Mouse (Mus musculus): ENCODE results near the gene Gnptab. TPM values are rescaled to one million over a fixed set of nuclear protein-coding genes. Genes with fewer than 3 reads are reported as not detected.

Gene Gnptab
- 7.7 and 8.1 TPM in 2 replicates for polyA plus RNA-seq (2014; fragmentation: Nextera tagmentation; extraction: Ambion mirVana)

DNA sequence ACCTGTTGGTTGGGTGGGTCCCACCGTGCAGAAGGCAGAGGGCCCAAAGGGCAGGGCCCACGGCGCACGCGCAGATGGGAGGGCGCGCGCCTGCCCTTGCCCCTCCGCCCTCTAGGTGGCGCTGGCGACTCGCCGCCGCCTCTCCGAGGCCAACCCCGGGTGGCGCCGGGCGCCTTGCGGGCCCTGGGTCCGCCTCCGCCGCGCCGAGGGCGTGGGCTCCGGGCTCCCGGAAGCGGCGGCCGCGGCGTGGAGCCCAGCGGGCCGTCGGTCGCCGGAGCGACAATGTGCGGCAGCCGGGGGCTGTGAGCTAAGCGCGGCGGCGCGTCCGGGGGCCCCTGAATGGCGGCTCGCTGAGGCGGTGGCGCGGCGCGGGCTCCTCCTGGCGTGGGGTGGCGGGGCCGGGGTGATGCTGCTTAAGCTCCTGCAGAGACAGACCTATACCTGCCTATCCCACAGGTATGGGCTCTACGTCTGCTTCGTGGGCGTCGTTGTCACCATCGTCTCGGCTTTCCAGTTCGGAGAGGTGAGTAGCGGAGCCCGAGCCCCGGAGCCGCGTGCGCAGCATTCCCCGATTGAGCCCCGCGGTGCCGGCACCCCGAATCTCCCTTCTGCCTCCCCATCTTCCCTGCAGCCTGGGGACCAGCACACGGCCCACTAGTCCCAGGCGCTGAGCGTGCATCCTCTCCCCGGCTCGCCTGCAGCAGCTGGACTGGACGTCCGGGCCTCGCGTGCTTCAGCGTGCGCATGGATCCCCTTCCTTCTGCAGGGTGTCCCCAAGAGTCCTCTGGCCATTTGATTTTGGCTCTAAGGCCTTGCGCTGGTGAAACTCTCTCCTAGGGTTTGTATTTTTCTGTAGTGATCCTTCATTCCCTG, at the start of gene Gnptab, which contains the start of gene Dram1:
Gene Gnptab (plus strand): TSS at position 120 of the 873 bp plus-strand sequence.
Gene Dram1 (minus strand): TSS at position 68 of the 873 bp plus-strand sequence.
- Histone ChIP-seq H3K4me1 (ENCODE audit: control insufficient read depth, insufficient read depth, low read length) (peaks cover 7% of the 10 kb centered on the region; the same call in 1 of the 2 replicates), H3K9ac (ENCODE audit: low read length) (peak within 1 kb of the TSS; percentile 75), H3K4me2 (ENCODE audit: low read depth) (peak within 1 kb of the TSS; percentile 90), H3K4me3 (ENCODE audit: low read depth, low read length) (peak within 1 kb of the TSS; percentile 67), H3K27me3 (ENCODE audit: control insufficient read depth, insufficient read depth, low read length) (no peaks in the 10 kb centered on the region), H3K27ac (ENCODE audit: low read depth, low read length) (0 out of 2 replicates have a peak within 1 kb of the TSS, but pooled peaks have one; percentile 39), H3K36me3 (ENCODE audit: control insufficient read depth, insufficient read depth, low read length) (no peaks in the 10 kb centered on the region), H3K9me3 (ENCODE audit: control insufficient read depth, low read length) (no peaks in the 10 kb centered on the region)
- DNase-seq (ENCODE audit: low spot score), result peak; percentile 93
- ATAC-seq (ENCODE audit: insufficient read depth, low FRiP score, low TSS enrichment), result peak; percentile 87
- WGBS, result under 1% methylated on average over 68 of the region's 87 CpGs

- no peak for ATAC-seq (ENCODE audit: insufficient read depth, low FRiP score, low TSS enrichment)
These were observed 48.2 kb upstream of the Gnptab start for GRCm38 (mm10) chr10:88330695-88331094.

DNA sequence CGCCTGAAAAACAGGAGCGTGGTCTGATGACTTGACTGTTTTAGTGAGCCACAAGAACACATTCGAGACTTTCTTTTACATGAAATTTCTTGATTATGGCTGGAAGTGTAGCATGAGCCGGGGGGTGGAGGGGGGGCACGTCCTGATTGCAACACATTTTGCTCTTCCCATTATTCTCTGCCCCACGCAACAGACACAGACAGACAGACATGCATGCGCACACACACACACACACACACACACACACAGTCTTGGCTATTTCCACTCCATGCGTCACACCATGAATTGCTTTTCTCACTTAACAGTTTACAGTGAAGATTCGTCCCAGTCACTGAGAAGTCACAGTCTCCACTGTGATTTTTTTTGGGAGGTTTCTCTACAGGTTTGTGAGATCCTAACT, 38.3 kb upstream of the Gnptab start:
- 93% methylated on average over 9 of the region's 9 CpGs for WGBS
- DNase-seq (ENCODE audit: low spot score) (no peak), ATAC-seq (ENCODE audit: insufficient read depth, low FRiP score, low TSS enrichment) (no peak)

More at GRCm38 (mm10) chr10:88330695-88331094, 48.2 kb upstream of the Gnptab start:
- Histone ChIP-seq H3K4me3 (ENCODE audit: low read depth, low read length) (no peak overlapping the region), H3K4me1 (ENCODE audit: control insufficient read depth, insufficient read depth, low read length) (no peaks in the 10 kb centered on the region), H3K36me3 (ENCODE audit: control insufficient read depth, insufficient read depth, low read length) (no peaks in the 10 kb centered on the region), H3K9ac (ENCODE audit: low read length) (no peak overlapping the region), H3K27ac (ENCODE audit: low read depth, low read length) (no peak overlapping the region), H3K27me3 (ENCODE audit: control insufficient read depth, insufficient read depth, low read length) (no peaks in the 10 kb centered on the region), H3K4me2 (ENCODE audit: low read depth) (no peak overlapping the region), H3K9me3 (ENCODE audit: control insufficient read depth, low read length) (no peaks in the 10 kb centered on the region)
- 50% methylated on average over 5 of the region's 5 CpGs for WGBS
- DNase-seq (ENCODE audit: low spot score), result peak; percentile 28

DNA sequence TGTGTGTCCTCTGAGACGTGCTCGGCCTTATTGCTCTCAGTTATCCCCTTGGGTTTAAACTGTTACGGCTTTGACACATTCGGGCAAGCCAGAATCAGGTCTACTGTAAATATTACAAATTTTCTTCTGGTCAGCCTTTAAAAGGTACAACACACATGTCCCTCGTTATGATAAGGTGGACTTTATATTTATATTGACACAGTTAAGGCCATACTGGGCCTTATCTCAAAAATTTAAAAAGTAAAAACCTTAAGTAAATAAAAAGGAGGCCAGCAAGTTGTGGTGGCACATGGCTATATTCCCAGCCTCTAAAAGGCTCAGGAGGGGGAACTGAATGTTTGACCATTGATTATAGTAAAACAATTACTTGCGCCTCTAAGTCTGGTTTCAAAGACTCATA, 37.6 kb upstream of the Gnptab start:
- no peaks in the 10 kb centered on the region for H3K4me1 ChIP-seq (ENCODE audit: control insufficient read depth, insufficient read depth, low read length)
- H3K27me3 ChIP-seq (ENCODE audit: control insufficient read depth, insufficient read depth, low read length), result no peaks in the 10 kb centered on the region
- no peak overlapping the region for H3K4me2 ChIP-seq (ENCODE audit: low read depth)
- 88% methylated on average over 6 of the region's 6 CpGs for WGBS
- DNase-seq (ENCODE audit: low spot score), result no peak
- no peaks in the 10 kb centered on the region for H3K36me3 ChIP-seq (ENCODE audit: control insufficient read depth, insufficient read depth, low read length)
- H3K27ac ChIP-seq (ENCODE audit: low read depth, low read length), result no peak overlapping the region
- H3K9ac ChIP-seq (ENCODE audit: low read length), result no peak overlapping the region
- no peak for ATAC-seq (ENCODE audit: insufficient read depth, low FRiP score, low TSS enrichment)
- H3K9me3 ChIP-seq (ENCODE audit: control insufficient read depth, low read length), result no peaks in the 10 kb centered on the region
- H3K4me3 ChIP-seq (ENCODE audit: low read depth, low read length), result no peak overlapping the region

More for the DNA sequence above, 38.3 kb upstream of the Gnptab start:
- Histone ChIP-seq H3K9ac (ENCODE audit: low read length) (no peak overlapping the region), H3K27me3 (ENCODE audit: control insufficient read depth, insufficient read depth, low read length) (no peaks in the 10 kb centered on the region), H3K4me3 (ENCODE audit: low read depth, low read length) (no peak overlapping the region), H3K27ac (ENCODE audit: low read depth, low read length) (no peak overlapping the region), H3K36me3 (ENCODE audit: control insufficient read depth, insufficient read depth, low read length) (no peaks in the 10 kb centered on the region), H3K4me1 (ENCODE audit: control insufficient read depth, insufficient read depth, low read length) (no peaks in the 10 kb centered on the region), H3K4me2 (ENCODE audit: low read depth) (no peak overlapping the region), H3K9me3 (ENCODE audit: control insufficient read depth, low read length) (no peaks in the 10 kb centered on the region)

DNA sequence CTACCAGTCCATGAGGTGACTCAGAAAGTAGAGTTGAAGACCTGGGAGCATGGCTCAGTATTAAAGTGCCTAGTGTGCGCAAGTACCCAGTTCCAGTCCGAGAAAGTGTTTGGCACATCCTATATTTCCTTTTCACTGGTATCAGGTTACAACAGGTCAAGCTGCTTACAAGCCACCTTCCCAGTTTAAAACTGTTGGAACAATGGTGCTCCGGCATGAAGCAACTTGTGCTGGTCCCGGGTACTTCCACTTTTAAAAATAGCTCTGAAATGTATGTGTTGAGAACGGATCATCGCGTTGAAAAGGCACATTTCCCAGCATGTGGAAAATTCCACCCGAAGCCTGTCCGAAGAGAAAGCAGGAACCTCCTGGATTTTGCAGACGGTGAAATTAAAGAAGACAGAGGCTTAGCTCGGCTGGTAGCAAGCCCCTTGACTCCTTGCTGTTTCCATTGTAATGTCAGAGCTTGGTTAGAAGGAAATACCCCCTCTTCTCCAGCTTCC, 33.0 kb upstream of the Gnptab start:
- ATAC-seq (ENCODE audit: insufficient read depth, low FRiP score, low TSS enrichment), result no peak

DNA sequence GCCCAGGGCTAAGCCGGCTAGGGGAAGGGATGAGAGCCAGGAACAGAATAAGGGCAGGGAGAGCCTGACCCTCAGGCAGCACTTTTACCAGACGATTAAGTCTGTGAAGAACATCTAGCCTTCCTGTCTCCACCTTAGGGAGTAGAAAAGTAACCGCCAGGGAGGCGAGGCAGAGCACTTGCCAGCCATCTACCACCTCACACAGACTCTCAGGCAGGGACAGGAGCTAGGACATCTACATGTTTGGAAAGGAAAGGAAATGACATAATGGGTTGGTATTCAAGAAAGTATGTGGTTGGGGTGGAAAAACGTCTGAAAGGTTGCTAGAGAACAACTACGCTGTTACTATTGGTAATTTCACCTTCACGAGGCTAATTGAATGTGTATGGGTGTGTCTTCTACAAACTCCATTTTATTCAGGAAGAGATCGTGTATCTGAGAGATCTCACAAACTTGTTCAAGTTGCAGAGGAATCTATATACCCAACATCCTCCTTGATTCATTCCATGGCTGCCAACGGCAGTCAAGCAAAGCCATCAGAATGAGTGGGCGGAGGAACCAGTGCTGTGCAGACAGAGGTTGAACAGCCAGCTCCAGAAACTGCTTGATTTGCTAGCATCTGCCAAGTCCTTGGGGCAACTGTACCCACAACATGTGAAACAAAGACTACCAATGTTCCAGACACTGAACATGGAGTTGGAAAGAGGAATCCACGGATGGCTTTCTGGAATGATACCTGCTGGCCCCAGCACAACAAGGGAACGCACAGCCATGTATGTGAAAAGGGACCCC, 32.3 kb upstream of the Gnptab start:
- ATAC-seq (ENCODE audit: insufficient read depth, low FRiP score, low TSS enrichment) (no peak), DNase-seq (ENCODE audit: low spot score) (no peak)
- Histone ChIP-seq H3K27ac (ENCODE audit: low read depth, low read length) (no peak overlapping the region), H3K27me3 (ENCODE audit: control insufficient read depth, insufficient read depth, low read length) (no peaks in the 10 kb centered on the region), H3K4me1 (ENCODE audit: control insufficient read depth, insufficient read depth, low read length) (no peaks in the 10 kb centered on the region), H3K36me3 (ENCODE audit: control insufficient read depth, insufficient read depth, low read length) (no peaks in the 10 kb centered on the region), H3K9ac (ENCODE audit: low read length) (no peak overlapping the region), H3K9me3 (ENCODE audit: control insufficient read depth, low read length) (no peaks in the 10 kb centered on the region), H3K4me3 (ENCODE audit: low read depth, low read length) (no peak overlapping the region), H3K4me2 (ENCODE audit: low read depth) (no peak overlapping the region)
- 82% methylated on average over 12 of the region's 12 CpGs for WGBS

More for the DNA sequence above, 33.0 kb upstream of the Gnptab start:
- DNase-seq (ENCODE audit: low spot score), result no peak
- 75% methylated on average over 11 of the region's 11 CpGs for WGBS
- Histone ChIP-seq H3K9me3 (ENCODE audit: control insufficient read depth, low read length) (no peaks in the 10 kb centered on the region), H3K36me3 (ENCODE audit: control insufficient read depth, insufficient read depth, low read length) (no peaks in the 10 kb centered on the region), H3K4me1 (ENCODE audit: control insufficient read depth, insufficient read depth, low read length) (no peaks in the 10 kb centered on the region), H3K4me3 (ENCODE audit: low read depth, low read length) (no peak overlapping the region), H3K27ac (ENCODE audit: low read depth, low read length) (no peak overlapping the region), H3K9ac (ENCODE audit: low read length) (no peak overlapping the region), H3K27me3 (ENCODE audit: control insufficient read depth, insufficient read depth, low read length) (no peaks in the 10 kb centered on the region), H3K4me2 (ENCODE audit: low read depth) (no peak overlapping the region)

DNA sequence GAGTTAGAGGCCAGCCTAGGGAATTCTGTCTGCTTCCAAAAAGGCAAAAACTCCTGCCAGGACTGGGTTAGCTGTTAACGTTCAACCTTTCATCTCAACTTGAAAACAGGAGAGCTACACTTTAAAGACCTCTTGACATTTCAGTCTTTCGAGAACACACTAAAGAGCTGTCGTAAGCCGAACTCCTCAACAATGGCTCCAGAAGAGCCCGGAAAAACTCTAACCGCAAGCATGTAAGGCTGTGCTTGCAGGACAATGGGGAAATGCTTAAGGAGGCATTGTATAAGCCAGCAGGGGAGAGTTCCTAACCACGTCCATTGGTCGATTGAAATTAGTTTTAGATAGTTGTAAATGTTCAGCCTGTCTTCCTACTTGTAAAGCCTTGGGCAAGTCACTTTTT, 29.1 kb upstream of the Gnptab start:
- ATAC-seq (ENCODE audit: insufficient read depth, low FRiP score, low TSS enrichment) (no peak), DNase-seq (ENCODE audit: low spot score) (no peak)
- no peaks in the 10 kb centered on the region for H3K4me1 ChIP-seq (ENCODE audit: control insufficient read depth, insufficient read depth, low read length)
- WGBS, result 27% methylated on average over 8 of the region's 8 CpGs
- no peaks in the 10 kb centered on the region for H3K27me3 ChIP-seq (ENCODE audit: control insufficient read depth, insufficient read depth, low read length)
- no peak overlapping the region for H3K27ac ChIP-seq (ENCODE audit: low read depth, low read length)
- no peaks in the 10 kb centered on the region for H3K36me3 ChIP-seq (ENCODE audit: control insufficient read depth, insufficient read depth, low read length)
- H3K4me2 ChIP-seq (ENCODE audit: low read depth), result no peak overlapping the region
- H3K9me3 ChIP-seq (ENCODE audit: control insufficient read depth, low read length), result no peaks in the 10 kb centered on the region
- no peak overlapping the region for H3K4me3 ChIP-seq (ENCODE audit: low read depth, low read length)
- H3K9ac ChIP-seq (ENCODE audit: low read length), result no peak overlapping the region

DNA sequence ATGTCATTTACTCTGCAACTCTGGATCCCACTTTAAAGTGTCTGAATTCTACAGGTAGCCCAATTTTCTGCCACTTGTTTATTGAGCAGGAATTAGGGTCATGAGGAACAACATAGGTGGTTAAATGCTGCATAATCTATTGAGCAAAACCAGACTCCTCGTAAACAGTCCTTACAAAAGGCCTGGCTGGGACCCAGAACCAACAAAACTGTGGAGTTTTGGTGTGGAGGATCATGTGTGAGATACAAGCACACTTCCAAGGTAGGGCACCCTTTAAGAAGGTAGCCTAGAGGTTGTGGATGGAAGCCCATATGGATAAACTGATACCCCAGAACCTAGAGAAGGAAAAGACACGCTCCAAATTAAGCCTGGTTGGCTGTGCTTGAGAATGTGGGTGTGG, 28.2 kb upstream of the Gnptab start:
- no peak overlapping the region for H3K4me3 ChIP-seq (ENCODE audit: low read depth, low read length)
- WGBS, result 69% methylated on average over 2 of the region's 2 CpGs
- H3K27ac ChIP-seq (ENCODE audit: low read depth, low read length), result no peak overlapping the region
- H3K27me3 ChIP-seq (ENCODE audit: control insufficient read depth, insufficient read depth, low read length), result no peaks in the 10 kb centered on the region
- ATAC-seq (ENCODE audit: insufficient read depth, low FRiP score, low TSS enrichment) (no peak), DNase-seq (ENCODE audit: low spot score) (no peak)
- no peaks in the 10 kb centered on the region for H3K9me3 ChIP-seq (ENCODE audit: control insufficient read depth, low read length)
- H3K4me1 ChIP-seq (ENCODE audit: control insufficient read depth, insufficient read depth, low read length), result no peaks in the 10 kb centered on the region
- H3K4me2 ChIP-seq (ENCODE audit: low read depth), result no peak overlapping the region
- no peaks in the 10 kb centered on the region for H3K36me3 ChIP-seq (ENCODE audit: control insufficient read depth, insufficient read depth, low read length)
- H3K9ac ChIP-seq (ENCODE audit: low read length), result no peak overlapping the region
